ENCODE assay signal across 16 mouse cellular contexts in genomic region chr12:74881344-74881743, GRCm38 (mm10).
"Had no signal": no experiment of that assay in that cellular context is flagged by ENCODE, and none has a peak within 500 bp of the region (broad histone marks: within the 10 kb centered on the region; RNA-seq: fewer than 3 reads in every experiment).

No protein-coding gene starts in this region.

- H3K27me3 ChIP-seq: neural tube, embryonic 13.5 days; neural tube, embryonic 15.5 days; stomach, embryonic 15.5 days had no signal

- H3K36me3 ChIP-seq: neural tube, embryonic 13.5 days; neural tube, embryonic 15.5 days; stomach, embryonic 15.5 days had no signal

- DNase-seq: retina, postnatal 1 day; right cerebral cortex, adult 18-20 months; right cerebral cortex, postnatal 14 days; right cerebral cortex, postnatal 25 days; right cerebral cortex, postnatal 4 days; spleen, adult 18-20 months; thymus, adult 18-20 months; thymus, adult 2 months; thymus, postnatal 14 days; thymus, postnatal 25 days; thymus, postnatal 36 days; thymus, postnatal 4 days had no signal

- H3K4me2 ChIP-seq: neural tube, embryonic 13.5 days; neural tube, embryonic 15.5 days; stomach, embryonic 15.5 days had no signal

- H3K27ac ChIP-seq: neural tube, embryonic 13.5 days; neural tube, embryonic 15.5 days; stomach, embryonic 15.5 days; stomach, postnatal 0 days had no signal

- H3K4me3 ChIP-seq: neural tube, embryonic 13.5 days; neural tube, embryonic 15.5 days; stomach, embryonic 15.5 days had no signal

- H3K9me3 ChIP-seq: neural tube, embryonic 13.5 days; neural tube, embryonic 15.5 days; stomach, embryonic 15.5 days had no signal

- H3K9ac ChIP-seq: neural tube, embryonic 13.5 days; neural tube, embryonic 15.5 days; stomach, embryonic 15.5 days had no signal

- H3K4me1 ChIP-seq: neural tube, embryonic 13.5 days; neural tube, embryonic 15.5 days; stomach, embryonic 15.5 days had no signal
